Mouse (Mus musculus): ENCODE data around the gene Olfr1395.

GRCm38 (mm10) chr11:49107650-49108537 is 34.2 kb upstream of the Olfr1395 start:
- TF ChIP-seq CTCF (IDR thresholded peaks at IDR 0.05; ENCODE audit: control insufficient read depth, insufficient read depth, insufficient read length) (no peak), MYOD1 (IDR thresholded peaks at IDR 0.05; ENCODE audit: control insufficient read depth, insufficient read length, low read depth) (no peak), MYOG (IDR thresholded peaks at IDR 0.05; ENCODE audit: control insufficient read depth, extremely low read depth, insufficient read length) (no peak), CEBPB (IDR thresholded peaks at IDR 0.05; ENCODE audit: low read depth) (no peak), MAX (IDR thresholded peaks at IDR 0.05) (no peak), USF1 (IDR thresholded peaks at IDR 0.05; ENCODE audit: low read depth) (no peak), FOSL1 (IDR thresholded peaks at IDR 0.05; ENCODE audit: insufficient read depth, low read length, poor library complexity, severe bottlenecking) (no peak)

All from C2C12 (cell line).